Mouse (Mus musculus) megakaryocyte-erythroid progenitor cell, adult 5-6 weeks (primary cell): ENCODE measurements at regions not wholly inside any gene's neighbourhood (a gene's known extent, or its start where the extent isn't known, plus 50 kb on each side); places are given as distances from the start of the nearest gene placed in this dataset.

Experiments
- ATAC-seq: replicated peaks from 2 replicates; pipeline ENCODE4 v1.8.0; 2016; ENCODE audit warnings: mild to moderate bottlenecking, inconsistent platforms; ENCODE audit not compliant: severe bottlenecking, poor library complexity, low FRiP score, low TSS enrichment

- no peak for ATAC-seq
Measured at GRCm38 (mm10) chr1:143946933-143947332, 57.0 kb downstream of the Rgs2 start.

GRCm38 (mm10) chr1:143941465-143941864 lies 62.5 kb downstream of the Rgs2 start:
- ATAC-seq = peak; percentile 77

DNA sequence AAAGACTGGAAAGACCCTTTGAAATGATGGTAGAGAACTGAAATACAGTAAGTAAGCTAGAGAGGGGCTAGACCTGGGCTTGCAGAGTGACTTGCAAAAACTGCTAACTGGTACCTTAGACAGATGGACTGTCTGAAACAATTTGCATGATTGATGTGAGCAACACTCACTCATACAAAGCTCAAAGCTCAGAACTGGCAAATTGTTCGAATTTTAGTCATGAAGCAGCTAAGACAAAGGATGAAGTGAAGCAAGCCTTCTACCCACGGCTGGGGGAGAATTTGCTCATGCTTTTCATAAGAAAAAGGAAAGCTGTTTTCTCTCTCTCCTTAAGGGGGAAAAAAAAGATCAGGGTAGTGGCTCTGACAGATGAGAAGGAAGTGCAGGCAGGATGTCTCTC lies 64.5 kb downstream of the Rgs2 start:
- no peak for ATAC-seq

DNA sequence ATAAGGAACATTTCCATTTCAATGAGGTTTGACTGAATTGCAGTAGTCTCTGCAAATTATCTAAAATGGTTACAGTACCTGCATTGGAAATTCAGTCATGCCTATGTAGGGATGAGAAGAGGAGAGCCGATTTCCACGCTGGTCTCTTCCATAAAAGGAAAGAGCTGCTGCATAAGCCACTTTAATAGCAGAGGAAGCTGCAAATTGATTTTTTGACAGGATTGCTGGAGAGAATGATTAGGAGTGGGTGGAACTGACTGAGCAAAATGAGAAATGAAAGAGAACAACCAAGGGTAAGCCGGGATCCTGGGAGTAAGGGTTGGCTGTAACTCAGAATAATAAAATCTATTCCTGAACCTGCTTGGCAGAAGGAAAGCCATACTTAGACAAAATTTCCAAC lies 65.4 kb downstream of the Rgs2 start:
- ATAC-seq = no peak

GRCm38 (mm10) chr1:143930798-143931197 lies 73.2 kb downstream of the Rgs2 start:
- ATAC-seq = no peak

DNA sequence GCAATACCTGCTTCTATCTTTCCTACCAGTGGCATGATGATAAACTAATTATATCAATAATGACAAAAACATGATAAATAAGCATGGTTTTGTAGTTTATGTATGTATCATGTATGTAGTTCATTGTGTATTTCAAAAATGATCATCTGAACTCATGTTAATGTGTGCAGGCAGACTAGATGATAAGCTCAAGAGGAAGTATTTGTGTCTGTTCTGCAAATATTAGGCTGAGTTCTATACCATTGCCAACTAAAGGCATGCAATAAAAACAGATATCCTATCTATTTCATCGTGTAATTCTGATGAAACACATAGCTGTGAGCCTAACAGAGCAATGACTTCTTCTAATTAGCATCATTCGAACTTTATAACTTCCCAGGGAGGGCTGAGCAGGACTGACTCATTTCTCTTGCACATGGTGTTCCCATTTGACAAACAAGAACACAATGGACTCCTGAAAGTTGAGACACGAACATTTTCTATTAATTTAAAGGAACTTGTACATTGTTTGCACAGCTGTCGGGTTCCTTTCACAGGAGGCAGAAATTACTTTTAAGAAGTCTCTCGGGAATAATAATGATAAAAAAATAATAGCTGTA lies 74.3 kb downstream of the Rgs2 start:
- no peak for ATAC-seq

DNA sequence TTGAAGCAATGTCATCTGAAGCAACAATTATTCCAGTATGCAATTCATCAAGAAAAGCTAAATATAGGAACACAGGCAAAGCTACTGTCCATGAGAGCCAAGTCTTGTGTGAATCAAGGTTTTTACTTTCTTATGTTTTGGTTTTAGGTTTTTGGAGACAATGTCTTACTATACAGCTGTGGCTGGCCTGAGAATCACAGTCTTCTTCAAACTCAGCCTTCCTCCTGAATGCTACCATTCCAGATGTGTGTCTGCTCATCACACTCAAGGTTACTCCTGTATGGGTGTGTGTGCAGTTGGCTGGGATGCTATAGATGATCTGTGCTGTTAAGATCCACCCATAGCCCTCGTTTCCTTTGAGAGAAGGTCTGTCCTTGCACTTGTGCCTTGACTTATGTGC lies 81.5 kb downstream of the Rgs2 start:
- no peak for ATAC-seq

DNA sequence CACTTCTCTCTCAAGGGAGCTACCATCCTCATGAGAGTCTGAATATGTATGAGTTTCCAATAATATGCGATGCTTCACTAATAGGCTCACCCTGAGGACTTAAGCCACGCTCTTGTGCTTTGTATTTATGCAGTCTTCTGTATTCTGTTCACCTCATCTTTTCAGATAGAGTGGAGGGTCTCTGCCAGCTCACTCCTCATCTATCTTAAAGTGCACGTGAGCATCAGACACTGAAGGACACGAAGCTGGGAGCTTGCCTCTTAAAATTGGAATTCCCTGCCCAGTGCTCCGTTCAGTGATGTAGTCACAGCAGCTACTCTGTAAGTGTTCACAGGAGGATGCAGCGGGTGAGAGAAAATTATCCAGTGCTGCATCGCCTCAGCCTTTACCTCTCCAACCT lies 83.7 kb downstream of the Rgs2 start:
- ATAC-seq = no peak

GRCm38 (mm10) chr1:143918949-143919348 lies 85.0 kb downstream of the Rgs2 start:
- ATAC-seq = no peak

DNA sequence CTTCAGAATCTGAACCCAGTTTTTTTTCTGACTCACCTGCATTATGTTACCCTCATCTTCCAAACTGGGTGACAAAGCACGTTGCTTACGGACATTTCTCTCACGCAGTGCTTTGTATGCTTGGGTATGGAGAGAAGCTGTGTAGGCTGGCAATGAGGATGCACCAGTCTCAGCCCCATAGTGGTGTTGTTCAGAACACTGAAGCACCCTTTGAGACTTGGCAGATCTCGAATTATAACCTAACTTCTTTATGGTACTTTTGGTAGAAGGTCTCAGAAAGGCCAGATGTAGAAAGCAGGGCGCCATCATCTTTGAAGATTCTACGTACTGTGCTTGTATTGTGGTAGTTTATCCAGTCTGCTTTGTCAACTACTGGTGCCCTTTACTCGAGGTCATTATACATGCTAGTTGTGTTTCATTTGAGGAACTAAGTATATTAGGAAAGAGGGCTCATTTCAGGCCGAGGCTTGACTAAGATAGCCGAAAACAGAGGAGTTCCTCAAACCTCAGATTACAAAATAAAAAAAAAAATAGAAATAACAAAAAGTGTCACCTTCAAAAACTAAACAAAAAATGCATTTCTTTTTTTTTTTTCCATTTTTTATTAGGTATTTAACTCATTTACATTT lies 85.7 kb downstream of the Rgs2 start:
- no peak for ATAC-seq

GRCm38 (mm10) chr1:143917623-143918022 lies 86.3 kb downstream of the Rgs2 start:
- ATAC-seq = no peak

DNA sequence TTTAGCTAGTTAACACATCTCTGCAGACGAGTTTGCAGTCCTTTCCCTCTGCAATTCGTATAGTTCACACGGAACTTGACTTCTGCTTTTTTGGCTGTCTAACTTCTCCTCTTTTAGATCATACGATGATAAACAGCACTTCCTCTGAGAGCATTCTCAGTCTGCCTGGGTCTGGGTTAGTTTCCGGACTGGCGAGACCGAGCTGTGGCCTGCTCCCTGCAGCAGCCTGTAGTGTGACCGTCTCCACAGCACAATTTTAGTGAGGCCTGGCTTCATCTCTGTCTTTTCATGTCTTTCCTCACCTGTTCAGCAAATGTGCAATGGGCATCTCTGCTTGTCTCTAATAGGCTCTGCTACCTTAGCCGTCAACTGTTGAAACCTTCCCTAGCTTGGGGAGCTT lies 87.4 kb downstream of the Rgs2 start:
- peak; percentile 85 for ATAC-seq

- no peak for ATAC-seq
Measured at GRCm38 (mm10) chr1:143912586-143912985, 91.4 kb downstream of the Rgs2 start.

- no peak for ATAC-seq
Measured at GRCm38 (mm10) chr1:143911230-143911629, 92.7 kb downstream of the Rgs2 start.

GRCm38 (mm10) chr1:143910530-143910929 lies 93.4 kb downstream of the Rgs2 start:
- no peak for ATAC-seq

DNA sequence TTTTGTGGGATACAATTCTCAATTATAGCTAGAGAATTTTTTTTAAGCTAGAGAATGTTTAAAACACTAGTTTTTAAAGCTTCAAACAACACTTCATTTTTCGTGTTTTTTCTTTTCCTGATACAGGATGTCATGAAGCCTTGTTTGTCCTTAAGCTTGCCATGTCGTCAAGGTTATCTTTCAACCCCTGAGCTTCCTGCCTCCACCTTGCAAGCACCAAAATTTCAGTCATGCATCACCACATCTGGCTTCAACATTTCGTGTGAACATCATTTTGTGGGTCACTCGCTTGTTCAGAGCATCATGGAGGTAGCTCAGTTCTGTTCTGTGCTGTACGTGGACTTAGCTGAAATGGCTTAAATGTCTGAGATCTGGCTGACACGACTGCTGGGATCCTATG lies 96.6 kb downstream of the Rgs2 start:
- ATAC-seq = no peak

- ATAC-seq = no peak
Measured at GRCm38 (mm10) chr1:143906881-143907280, 97.1 kb downstream of the Rgs2 start.

GRCm38 (mm10) chr1:143903985-143904384 lies 100.0 kb downstream of the Rgs2 start:
- no peak for ATAC-seq

- ATAC-seq = no peak
Measured at GRCm38 (mm10) chr1:143903234-143903633, 100.7 kb downstream of the Rgs2 start.

DNA sequence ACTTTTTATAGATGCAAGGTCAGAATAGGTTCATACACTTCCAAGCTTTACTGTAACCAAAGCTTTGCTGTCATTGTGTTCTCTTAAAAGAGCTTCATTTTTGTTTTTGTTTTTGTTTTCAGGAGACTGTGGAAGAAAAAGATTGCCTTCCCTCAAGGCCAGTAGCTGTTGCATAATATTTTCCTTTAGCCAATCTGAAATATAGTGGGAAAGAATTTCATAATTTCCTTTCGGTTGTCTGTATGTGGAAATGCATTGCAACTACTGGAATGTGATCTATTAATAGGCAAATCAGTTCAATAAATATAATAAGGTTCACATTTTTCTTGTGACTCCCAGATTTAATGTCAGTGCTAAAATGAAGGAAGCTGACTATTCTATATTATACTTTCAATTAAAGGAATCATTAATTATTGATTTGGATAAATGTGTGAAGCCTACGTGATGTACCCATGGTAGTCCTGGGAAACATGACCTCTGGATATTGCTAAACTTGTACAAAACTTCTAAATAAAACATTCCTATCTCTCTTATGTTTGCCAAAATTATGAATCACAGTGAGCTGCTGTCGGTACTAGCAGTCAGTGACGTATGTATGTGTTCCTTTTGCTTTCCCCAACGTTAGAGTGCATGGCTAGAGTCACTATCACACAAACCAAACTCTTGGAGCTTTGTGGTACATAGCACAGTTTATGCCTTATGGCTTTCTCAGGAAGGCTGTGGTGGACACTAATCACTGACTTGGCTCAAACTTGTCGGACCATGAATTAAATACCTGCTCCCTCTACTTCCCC lies 102.6 kb downstream of the Rgs2 start:
- ATAC-seq = no peak

GRCm38 (mm10) chr1:143888510-143888909 lies 111.4 kb downstream of the Uchl5 start:
- no peak for ATAC-seq
